Mouse (Mus musculus) spleen, adult 2 months (tissue): ENCODE data around the gene Akt1s1.

Source experiments
- CTCF ChIP-seq: fragments of 200-500 bp; IDR thresholded peaks from 2 replicates; pipeline ENCODE4 v1.5.1; 2011; ENCODE audit warnings: mild to moderate bottlenecking, inconsistent platforms; ENCODE audit not compliant: insufficient read depth, insufficient read length, insufficient replicate concordance; ENCODE audit errors: extremely low read depth
- POLR2A ChIP-seq: fragments of 200-500 bp; IDR thresholded peaks from 2 replicates; pipeline ENCODE4 v1.6.1; 2011; ENCODE audit warnings: low read depth, low read length, inconsistent platforms

DNA sequence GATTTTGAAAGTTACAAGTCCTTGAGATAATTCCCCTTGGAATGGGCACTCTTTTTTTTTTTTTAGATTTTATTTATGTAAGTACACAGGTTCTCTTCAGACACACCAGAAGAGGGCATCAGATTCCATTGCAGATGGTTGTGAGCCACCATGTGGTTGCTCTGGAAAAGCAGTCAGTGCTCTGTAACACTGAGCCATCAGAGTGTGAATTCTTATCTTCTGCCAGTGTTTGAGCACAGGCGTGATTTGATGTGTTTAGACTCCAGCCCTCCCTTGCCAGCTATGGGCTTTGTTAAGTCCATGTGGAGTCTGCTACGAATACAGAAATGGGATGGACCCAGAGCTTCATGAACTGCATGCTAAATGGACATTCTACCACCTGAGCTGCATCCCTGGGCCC, 30.6 kb upstream of the Akt1s1 start:
- TF ChIP-seq CTCF (no peak), POLR2A (no peak)
